Mouse (Mus musculus): ENCODE data around the gene Il2rb. TPM values are rescaled to one million over a fixed set of nuclear protein-coding genes. Genes with fewer than 3 reads are reported as not detected.

Il2rb gene
- under 1 TPM; 0.27 to 0.41 TPM for total RNA-seq (2021)

DNA sequence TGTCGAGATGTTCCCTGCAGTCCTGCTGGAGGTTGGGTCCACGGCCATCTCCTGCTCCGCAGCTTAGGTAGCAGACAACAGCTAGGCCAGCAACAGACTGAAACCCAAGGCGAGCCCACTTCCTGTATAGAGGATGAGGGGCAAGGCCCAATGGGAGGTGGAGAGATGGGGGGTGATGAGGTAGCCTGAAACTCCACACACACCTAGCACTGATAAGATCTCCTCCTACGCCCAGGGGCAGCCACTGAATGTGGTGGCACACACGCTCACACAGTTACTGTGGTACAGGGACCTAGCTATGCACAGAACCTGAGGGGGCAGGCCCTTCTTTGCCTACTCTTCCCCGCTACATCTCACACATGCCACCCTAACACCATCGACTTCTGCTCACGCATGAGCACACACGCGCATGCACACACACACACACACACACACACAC is at the start of gene Il2rb:
Il2rb (minus strand) TSS at position 304 of the 439 bp plus-strand sequence.
- DNase-seq = no peak

DNA sequence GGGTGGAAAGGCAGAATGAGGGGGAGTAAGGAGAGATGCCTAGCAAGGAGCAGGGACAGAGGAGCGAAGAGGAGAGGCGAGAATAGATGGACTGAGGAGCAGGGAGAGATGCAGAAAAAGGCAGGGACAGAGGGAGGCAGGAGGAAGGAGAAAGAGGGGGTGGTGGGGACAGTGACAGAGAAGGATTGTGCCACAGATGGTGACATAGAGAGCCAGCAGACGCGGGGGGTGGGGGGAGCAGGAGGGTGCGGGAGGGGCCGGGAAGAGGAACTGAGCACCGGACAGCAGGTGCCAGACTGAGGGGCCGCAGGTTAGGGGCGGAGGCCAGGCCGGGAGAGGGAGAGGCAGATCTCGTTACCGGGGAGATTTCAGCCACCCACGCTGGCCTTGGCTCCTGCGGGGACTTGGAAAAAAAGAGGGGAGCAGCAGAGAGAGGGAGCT is 49.5 kb upstream of the Il2rb start, which contains the start of gene Sstr3:
Sstr3 (minus strand) TSS at position 125 of the 441 bp plus-strand sequence.
- no peak for DNase-seq

DNA sequence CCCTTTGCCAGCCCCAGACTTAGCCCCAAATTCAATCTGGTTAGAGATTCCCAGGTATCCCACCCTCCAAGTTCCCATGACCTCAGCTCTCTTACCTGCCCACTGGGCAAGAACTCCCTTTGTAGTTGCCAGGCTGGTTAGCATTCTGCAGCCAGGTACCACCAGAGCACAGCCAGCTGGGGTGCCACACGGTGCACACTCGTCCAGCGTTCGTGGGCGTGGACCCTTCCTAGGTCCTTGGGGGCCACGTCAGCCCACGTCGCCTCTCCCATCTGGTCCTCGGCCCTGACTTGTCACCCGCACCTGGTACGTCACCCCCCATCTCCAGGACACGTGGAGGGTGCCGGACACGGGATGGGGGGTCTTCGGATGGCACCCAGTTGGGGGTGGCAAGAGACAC is 49.0 kb upstream of the Il2rb start:
- DNase-seq = no peak

DNA sequence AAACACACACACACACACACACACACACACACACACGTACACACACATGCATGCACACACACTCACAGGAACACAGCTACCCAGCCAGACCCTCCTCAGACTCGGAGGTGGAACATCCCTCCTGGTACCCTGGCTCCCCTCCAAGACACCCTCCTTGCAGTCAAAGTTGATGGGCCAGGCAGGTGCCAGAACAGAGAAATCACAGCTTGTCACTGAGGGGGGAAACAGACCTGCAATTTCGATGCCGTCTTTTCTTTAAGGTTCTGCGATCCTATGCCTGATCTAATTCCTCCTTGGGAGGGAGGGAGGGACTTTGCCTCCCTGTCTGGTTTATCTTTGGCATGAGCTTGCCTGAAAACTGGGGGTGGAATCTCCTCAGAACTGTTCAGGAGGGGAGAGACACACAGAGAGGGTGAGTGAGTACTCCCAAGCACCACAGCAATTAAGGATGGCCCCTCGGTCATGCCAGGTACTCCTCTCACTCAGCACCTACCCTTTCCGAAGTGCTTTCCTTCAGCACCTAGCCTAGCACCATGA is 47.8 kb upstream of the Il2rb start:
- DNase-seq = no peak

DNA sequence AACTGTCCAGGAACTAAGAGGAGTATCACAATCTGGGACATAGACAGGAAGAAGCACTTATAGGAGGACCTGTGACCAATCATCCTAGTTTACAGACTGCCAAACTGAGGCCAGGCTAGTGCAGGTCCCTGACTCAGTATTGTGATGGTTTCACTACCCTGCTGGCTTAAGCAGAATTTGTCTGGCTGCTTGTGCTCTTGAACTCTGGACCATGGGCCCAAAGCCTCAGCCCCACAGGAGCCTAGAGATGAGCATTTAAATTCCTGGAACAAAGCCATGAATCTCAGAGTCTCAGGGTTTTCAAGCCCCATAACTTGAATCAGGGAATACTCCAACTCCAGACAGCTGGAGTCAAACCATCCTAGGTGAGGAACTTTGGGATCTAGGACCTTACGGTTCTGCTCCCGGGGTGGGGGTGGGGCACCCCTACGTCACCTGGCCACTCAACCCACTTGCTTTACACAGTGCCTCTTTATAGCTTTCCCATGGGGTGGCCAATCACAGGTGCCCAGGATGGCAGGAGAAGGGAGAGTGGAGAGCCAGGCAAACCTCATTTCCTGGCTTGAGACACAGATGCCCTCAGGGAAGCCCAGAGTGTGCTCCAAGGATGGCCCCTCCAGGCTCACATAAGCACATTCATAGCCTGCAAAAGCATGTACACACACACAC is 47.2 kb upstream of the Il2rb start:
- no peak for DNase-seq

DNA sequence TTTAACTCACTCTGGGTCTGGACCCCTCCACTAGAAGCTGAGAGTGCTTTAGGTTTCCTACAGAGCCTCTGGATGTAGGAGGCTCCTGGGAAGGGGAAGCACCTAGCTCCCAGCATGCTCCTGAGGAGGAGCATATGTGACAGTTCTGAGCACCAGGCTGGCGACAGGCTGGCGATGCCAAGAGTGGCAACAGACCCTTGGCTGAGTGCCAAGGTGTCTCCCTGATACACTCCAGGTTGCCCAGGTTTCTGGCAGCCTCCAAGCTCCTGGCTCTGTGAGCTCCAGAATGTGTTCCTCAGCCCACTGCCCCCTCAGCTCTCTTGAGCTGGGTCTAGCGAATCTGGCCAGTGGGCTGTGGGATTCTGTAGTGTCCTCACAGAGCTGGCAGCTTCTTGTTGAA is 46.5 kb upstream of the Il2rb start:
- peak; percentile 76 for DNase-seq

DNA sequence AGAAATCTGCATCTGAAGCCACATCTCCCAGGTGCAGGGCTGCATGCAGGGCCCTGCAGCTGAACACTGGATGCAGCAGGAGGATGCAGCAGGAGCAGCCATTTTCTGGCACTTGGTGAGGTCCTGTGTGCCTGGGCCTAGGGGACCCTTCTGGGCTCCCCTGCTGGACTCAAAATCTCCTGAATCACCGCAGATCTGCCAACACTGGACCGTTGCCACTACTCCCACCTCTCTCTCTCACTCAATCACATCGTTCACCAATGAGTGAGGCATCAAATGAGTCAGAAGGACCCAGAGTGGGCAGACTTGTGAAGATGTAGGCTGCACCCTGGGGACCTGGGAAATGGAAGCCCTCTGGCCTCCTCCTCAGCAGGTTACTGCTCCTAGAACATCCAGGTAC is 46.0 kb upstream of the Il2rb start:
- DNase-seq = no peak

DNA sequence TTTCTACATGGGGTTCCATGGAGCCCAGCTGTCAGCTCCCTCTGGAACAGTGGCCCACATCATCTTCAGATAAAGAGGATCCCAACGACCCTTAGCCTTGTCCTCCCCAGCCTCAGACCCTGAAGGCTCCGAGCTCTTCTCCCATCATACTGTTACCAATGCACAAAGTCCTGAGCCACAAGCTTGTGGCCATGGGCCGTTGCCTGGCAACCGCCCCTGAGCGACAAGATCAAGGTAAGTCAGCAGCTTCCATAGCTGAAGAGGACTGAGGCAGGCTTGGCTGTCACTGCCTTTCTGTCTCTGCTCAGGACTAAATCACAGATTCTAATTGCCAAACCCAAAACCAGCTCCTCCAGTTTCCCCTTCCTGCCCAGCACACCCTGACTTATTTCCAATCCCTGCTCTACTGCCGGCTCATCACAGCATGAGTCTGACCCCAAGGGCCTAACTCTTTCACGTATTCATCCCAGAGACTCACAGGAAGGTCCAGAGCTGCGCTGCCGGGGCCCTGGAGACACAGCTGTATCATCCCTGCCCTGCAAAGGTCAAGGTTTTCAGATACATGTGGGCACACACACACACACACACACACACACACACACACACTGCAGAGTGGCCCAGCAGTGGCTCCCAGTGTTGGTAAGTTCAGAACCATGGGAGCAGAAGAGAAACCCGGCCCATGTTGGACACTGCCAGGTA is 40.8 kb upstream of the Il2rb start:
- no peak for DNase-seq

DNA sequence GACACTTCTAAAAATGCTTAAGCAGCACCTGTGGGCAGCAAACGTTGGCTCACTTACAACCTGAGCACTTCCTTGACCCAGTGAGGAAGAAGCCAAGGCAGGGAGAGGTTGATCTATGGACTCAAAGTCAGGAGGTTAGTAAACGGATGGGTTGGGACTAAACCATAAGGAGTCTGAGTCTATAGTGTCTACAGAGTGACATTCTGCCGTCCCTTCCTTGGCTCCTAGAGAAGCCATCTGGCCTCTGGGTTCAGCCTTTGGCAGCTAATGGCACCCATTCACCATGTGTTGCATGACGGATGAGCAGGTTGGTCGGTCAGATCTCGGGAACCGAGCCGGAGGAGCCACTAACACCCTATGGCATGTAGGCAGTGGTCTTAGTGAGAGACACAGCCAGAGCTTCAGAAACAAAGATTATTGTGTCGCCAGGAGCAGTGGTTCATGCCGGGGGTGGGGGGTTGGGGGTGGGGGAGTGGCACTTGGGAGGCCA is 38.3 kb upstream of the Il2rb start:
- no peak for DNase-seq

DNA sequence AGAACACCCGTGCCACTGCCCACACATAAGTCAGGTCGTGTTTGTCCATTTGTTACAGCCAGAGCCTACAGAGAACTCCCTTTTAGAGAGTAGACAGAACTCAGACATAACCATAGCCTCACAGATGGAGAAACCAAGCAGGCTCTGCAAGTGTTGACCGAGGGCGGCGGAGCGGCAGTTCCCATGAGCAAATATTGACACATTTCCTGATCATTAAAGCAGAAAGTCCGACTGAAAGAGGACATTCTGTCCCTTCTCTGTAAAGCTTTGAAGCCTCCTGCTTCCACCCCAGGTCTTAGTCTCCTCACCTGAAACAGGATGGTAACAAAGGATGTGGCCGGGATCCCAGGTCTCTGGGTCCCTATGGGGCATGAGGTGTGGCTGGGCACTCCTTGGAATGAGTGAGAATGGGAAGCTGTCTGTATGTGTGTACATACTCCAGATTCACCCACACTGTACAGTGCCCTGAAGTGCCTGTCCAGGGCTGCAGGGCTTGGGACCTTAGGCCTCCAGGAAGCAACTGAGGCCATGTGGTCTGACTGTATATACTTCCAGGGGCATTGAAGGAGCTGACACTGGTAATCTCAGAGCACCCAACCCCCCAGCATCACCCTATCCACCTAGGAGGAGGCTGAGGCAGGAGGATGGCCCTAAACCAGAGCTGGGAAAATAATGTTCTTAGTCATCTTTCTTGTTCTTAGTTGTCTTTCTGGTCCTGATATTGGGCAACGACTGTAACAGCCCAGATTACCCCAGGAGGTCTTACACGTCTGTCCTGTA is 37.7 kb upstream of the Il2rb start:
- DNase-seq = no peak

DNA sequence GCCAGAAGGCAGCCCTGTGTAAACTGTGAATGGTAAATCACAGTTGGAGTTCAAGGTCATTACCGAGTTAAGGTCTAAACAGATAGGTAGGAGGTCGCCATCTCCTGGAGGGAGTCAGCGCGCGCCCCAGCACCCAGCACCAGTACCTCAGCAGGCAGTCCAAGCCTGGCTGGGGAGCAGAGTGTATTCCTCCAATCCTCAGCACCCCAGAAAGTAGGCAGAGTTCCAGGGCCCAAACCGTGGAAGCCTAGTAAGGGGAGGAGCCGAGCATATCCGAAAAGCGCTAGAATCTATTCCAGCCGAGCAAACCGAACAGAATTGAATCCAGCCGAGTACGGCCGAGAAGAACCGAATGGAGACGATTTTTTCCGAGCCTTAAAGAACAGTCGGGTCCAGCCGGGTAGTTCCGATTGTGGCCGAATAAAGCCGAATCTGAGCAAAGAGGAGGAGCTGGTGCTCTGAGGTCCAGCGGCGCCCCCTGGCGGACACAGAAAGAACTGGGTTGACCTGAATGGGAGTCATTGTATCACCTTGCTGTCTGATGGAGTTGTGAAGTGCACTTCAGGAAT is 36.9 kb upstream of the Il2rb start:
- DNase-seq = peak; percentile 99

DNA sequence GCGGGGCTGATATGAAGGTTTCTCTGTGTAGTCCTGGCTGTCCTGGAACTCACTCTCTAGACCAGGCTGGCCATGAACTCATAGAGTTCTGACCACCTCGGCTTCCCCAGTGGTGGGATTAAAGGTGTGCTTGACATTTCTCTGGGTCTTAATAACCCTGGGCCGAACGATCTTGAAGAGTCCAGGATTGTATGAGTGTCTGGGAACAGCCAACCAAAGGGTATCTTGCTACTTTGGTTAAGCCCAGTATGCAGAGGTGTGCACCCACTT is 36.3 kb upstream of the Il2rb start:
- no peak for DNase-seq

DNA sequence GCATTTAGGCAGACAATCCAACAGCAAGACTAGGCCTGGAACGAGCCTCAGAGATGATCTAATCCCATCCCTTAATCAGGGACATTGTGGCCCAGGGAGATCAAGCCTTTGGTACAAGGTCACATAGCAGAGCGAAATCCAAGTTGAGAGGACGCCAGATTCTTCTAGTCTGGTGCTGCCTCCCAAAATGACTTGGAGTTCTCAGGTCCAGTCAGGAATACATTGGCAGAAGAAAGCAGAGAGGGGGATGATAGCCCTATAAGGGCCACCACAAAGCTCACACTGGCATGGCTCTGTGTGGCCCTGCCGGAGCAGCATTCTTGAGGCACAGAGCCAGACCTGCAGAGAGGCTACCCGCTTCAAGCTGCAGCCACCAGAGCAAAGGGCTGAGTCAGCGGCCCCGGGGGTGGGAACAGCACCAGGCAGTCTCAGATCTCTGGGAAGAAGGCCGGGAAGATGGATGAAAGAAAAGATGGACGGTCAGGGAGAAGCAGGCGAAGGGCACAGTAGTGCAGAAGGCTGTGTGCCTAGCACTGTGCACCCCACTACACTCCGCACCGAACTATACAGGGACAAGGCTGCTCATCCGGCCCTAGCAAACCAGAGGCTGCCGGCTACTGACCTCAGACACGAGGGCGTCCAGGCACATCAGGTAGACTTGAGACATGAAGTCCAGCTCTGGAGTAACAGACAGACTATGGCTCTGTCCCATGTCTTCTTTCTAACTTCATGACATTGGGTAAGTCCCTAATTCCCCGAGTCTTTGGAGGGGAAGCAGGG is 35.8 kb upstream of the Il2rb start, which contains the start of gene C1qtnf6:
C1qtnf6 (minus strand) TSS at position 746 of the 780 bp plus-strand sequence.
- DNase-seq = peak; percentile 83

DNA sequence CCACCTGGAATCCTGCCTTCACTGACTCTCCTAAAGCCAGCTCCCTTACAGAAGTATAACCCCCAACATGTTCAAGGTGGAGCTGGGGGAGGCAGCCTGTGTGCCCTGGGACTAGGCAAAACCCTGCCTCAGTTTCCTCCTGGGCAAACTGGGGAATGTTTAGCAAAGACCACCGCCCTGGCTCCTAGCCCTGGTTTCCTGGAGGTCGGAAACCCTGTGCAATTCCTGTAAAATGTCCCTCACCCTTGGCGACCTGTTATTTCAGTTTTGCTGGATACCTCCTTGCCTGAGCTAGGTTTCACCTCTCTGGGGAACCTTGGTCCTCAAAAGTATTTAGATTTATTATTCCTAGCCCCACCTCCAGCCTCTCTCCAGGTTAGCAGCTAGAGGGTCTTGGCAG is 35.1 kb upstream of the Il2rb start:
- DNase-seq = no peak

DNA sequence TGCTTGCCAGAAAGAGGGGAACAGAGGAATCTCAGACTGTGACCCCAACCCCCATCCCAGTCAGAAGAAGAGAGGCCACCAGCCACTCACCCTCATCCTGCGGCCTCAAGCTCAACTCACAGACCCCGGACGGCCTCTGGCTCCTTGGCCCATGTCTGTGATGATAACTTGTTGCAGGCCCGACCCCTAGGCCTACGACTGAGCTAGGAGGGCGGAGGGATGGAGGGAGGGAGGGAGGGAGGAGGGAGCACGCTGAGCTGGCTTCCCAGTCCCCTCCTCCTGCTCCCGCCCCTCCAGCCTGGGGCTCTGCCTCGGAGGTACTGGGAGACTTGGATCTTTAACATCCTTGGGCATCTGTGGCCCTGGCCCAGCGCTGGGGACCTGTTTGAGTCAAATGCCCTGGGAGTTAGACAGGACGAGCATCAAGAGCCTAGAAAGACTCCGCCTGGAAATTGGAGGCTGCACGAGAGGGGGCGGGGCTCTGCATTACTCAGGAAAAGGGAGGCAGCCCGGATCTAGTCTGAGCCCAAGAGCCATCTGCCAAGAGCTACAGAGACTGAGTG is 34.4 kb upstream of the Il2rb start:
- DNase-seq = peak; percentile 82

DNA sequence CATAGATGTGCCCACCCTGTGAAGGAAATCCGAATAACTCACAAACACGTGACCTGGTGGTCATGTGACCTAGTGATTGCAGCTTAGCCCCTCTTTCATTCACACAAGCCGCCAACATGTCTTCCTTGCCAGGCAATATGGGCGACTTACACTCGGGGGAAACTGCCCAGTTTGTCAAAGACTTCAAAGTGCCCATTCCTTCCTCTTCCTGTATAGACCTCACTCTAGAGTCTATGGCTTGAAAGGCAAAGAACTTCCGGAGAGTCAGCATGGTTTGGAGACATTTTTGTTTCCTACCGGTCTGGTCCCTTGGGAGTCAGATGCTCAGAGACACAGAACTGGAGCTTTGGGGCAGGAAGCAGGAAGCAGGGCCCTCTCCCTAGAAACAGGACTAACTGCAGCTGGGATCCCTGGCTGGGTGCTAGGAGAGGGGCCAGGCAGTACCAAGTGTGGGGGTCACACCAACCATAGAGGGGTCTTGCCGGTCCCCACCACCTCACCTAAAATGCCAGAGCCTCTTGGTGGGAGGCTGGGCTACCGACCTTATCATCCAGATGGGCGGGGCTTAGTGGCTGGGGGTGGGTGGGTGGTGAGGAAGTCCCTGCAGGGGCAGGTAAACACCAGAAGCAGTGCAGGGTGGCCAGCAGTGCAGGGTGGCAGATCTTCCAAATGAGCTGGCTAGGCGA is 33.8 kb upstream of the Il2rb start:
- peak; percentile 56 for DNase-seq

DNA sequence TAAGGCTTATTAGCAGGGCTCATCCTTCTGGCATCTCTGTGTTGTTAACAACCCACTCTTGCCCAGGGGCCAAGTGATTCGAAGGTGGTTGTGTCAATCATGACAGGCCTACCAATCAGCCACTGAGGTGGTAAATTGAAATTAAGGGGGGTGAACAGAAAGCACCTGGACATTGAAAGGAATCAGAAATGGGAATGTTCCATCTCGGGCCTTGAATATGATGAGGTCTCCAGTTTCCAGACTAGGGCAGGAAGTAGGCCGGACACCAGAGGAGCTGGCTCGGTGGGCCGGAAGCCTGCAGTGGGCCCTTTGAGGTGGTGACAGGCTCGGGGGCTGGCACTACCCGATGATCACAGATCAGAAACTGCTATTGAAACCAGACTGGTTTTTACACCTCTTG is 32.9 kb upstream of the Il2rb start:
- DNase-seq = peak; percentile 69

DNA sequence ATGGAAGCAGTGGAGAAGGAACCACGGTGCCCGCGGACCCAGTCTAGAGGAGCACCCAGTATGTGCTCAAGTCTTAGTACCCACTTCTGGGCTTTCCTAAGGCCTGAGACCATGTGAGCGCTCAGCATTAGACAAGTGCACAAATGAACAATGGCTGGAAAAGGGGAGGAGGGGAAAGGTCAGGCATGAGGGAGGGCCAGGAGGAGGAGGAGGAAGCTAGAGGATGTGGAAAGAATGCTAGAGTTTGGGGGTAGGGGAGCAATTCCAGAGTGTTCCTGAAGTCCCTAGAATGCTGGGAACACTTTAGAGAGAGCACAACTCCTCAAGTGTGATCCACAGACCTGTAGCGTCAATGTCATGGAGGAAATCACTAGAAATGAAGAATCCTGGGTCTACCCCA is 29.1 kb upstream of the Il2rb start:
- no peak for DNase-seq

DNA sequence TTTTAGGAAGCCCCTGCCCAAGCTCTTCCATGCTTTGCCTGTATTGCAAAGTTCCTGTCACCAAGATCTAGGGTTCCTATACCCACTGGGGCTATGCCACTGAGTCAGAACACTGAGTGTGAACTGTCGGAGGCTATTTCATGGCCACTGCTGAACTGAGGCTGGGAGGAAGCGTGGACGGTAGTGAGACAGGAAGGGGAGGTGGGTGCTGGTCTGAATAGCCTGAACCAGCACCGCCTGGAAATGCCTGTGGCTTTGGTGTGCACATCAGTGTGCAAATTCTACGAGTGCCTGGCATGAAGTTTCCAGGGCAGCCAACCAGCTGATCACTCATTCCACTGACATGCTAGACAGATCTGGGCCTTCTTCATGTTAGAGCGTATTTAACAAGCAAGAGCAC is 26.8 kb upstream of the Il2rb start:
- DNase-seq = no peak

DNA sequence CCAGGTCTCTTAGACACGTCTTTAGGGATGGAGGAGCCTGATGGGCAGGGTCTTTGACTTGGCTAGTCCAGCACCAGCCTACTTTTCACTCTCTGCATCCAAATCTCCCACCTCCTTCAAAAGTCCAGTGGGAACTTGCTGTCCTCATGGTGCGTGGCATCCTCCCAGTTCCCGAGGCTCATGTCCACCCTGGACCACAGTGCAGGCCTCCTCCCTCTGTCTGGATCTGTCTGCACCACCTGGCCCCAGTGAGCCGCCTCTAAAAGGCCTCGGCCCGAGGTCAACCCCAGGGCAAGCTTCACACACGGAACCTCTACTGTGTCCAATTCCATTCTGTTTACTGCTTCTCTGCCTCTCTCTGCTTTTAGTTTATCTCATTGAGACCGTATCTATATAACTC is 26.3 kb upstream of the Il2rb start:
- DNase-seq = no peak
